Mouse (Mus musculus) limb, embryonic 13.5 days (tissue): ENCODE results near the gene Pim1. TPM values are rescaled to one million over a fixed set of nuclear protein-coding genes. Genes with fewer than 3 reads are reported as not detected.
"Not testable (repeated sequence)": the region's sequence is repeated elsewhere in the genome, so short reads cannot be mapped to it uniquely, and the experiment has no call there.

ENCODE experiments used
- ATAC-seq: fragments of 200-750 bp; cut with Nextera tagmentation; 2 replicates; pipeline ENCODE4 v1.8.0; 2017; ENCODE audit warnings: low read depth, moderate number of reproducible peaks, moderate TSS enrichment; ENCODE audit not compliant: low FRiP score
- H3K27ac ChIP-seq: fragments of 300-500 bp; sonication (generic); 2 replicates; pipeline ENCODE4 v1.5.1; 2015; ENCODE audit warnings: inconsistent platforms, mild to moderate bottlenecking, moderate library complexity
- H3K27me3 ChIP-seq: fragments of 300-500 bp; sonication (generic); 2 replicates; pipeline ENCODE4 v1.6.1; 2015; ENCODE audit warnings: mild to moderate bottlenecking, inconsistent platforms
- H3K36me3 ChIP-seq: fragments of 300-500 bp; sonication (generic); 2 replicates; pipeline ENCODE4 v1.6.1; 2015; ENCODE audit warnings: inconsistent platforms, mild to moderate bottlenecking, moderate library complexity
- H3K4me1 ChIP-seq: fragments of 300-500 bp; sonication (generic); 2 replicates; pipeline ENCODE4 v1.6.1; 2015; ENCODE audit warnings: inconsistent platforms
- H3K4me2 ChIP-seq: fragments of 300-500 bp; sonication (generic); replicated peaks from 2 replicates; pipeline ENCODE4 v1.6.1; 2015; ENCODE audit warnings: inconsistent platforms, mild to moderate bottlenecking, moderate library complexity
- H3K4me3 ChIP-seq: fragments of 300-500 bp; sonication (generic); 2 replicates; pipeline ENCODE4 v1.5.1; 2015; ENCODE audit warnings: moderate library complexity, mild to moderate bottlenecking, inconsistent platforms
- H3K9ac ChIP-seq: fragments of 300-500 bp; sonication (generic); 2 replicates; pipeline ENCODE4 v1.6.1; 2015; ENCODE audit warnings: mild to moderate bottlenecking, inconsistent platforms
- H3K9me3 ChIP-seq: fragments of 300-500 bp; sonication (generic); 2 replicates; pipeline ENCODE4 v1.6.1; 2016; ENCODE audit warnings: inconsistent platforms
- WGBS: fragments of 180-500 bp; shearing (Covaris S2); methylation state at CpG from one replicate; pipeline ENCODE4 v1.1.7; 2015; 5-methylcytosine and 5-hydroxymethylcytosine counted together
- polyA plus RNA-seq: library from polyadenylated mRNA; unstranded; fragments of >200 nt; fragmentation: Nextera tagmentation; extraction: Ambion mirVana; gene quantifications from 2 replicates; pipeline ENCODE4 v1.2.1, GENCODE M21; 2015

The Pim1 gene
- polyA plus RNA-seq, result 18.9 and 22.3 TPM in 2 replicates

DNA sequence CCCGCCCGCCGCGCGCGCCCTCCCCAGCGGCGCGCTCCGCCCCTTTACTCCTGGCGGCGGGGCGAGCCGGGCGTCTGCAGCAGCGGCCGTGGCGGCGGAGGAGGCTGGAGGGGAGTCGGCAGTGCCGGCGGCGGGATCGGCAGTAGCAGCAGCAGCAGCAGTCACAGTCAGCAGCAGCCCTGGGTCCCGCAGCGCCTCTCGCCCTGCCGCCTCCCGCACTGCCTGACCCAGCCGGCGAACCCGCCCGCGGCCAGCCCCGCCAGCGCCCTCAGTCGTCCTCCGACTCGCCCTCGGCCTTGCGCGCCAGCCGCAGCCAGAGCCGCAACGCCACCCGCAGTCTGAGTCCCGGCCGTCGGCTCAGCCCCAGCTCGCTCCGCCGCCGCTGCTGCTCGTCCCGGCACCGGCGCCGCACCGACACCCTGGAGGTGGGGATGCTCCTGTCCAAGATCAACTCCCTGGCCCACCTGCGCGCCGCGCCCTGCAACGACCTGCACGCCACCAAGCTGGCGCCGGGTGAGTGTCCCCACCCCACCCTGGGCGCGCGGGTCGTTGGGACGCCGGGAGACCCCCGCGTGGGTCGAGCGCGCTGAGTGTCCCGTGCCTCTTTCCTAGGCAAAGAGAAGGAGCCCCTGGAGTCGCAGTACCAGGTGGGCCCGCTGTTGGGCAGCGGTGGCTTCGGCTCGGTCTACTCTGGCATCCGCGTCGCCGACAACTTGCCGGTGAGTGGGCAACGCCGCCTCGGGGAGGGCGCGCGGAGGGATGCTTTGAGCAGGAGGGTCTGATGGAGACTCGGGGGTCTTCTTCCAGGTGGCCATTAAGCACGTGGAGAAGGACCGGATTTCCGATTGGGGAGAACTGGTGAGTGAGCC lies at the start of gene Pim1:
Gene Pim1 (plus strand): TSS at position 41 of the 869 bp plus-strand sequence.
- H3K27ac ChIP-seq, result peak within 1 kb of the TSS; percentile 96
- peak; percentile 0 for ATAC-seq
- peak within 1 kb of the TSS; percentile 78 for H3K4me3 ChIP-seq
- H3K9ac ChIP-seq, result peak within 1 kb of the TSS; percentile 93
- peaks cover 18% of the 10 kb centered on the region for H3K36me3 ChIP-seq
- H3K9me3 ChIP-seq, result no peaks in the 10 kb centered on the region
- H3K27me3 ChIP-seq, result no peaks in the 10 kb centered on the region
- 0% methylated on average over 95 of the region's 99 CpGs for WGBS
- H3K4me2 ChIP-seq, result peak within 1 kb of the TSS; percentile 93
- peaks cover 26% of the 10 kb centered on the region for H3K4me1 ChIP-seq

GRCm38 (mm10) chr17:29441562-29441961 lies 49.0 kb upstream of the Pim1 start:
- peaks cover 32% of the 10 kb centered on the region for H3K4me1 ChIP-seq

GRCm38 (mm10) chr17:29442131-29442557 lies 48.4 kb upstream of the Pim1 start:
- no peak overlapping the region for H3K9ac ChIP-seq
- H3K4me2 ChIP-seq, result no peak overlapping the region
- peaks cover 26% of the 10 kb centered on the region for H3K4me1 ChIP-seq
- H3K27me3 ChIP-seq, result no peaks in the 10 kb centered on the region
- no peaks in the 10 kb centered on the region for H3K9me3 ChIP-seq
- 0 out of 2 replicates have a peak overlapping the region, but pooled peaks have one; percentile 15 for H3K27ac ChIP-seq
- H3K36me3 ChIP-seq, result no peaks in the 10 kb centered on the region
- no peak overlapping the region for H3K4me3 ChIP-seq
- 53% methylated on average over 7 of the region's 7 CpGs for WGBS
- no peak for ATAC-seq

More at GRCm38 (mm10) chr17:29441562-29441961, 49.0 kb upstream of the Pim1 start:
- no peak for ATAC-seq
- Histone ChIP-seq H3K9ac (no peak overlapping the region), H3K4me3 (no peak overlapping the region), H3K4me2 (no peak overlapping the region), H3K27me3 (no peaks in the 10 kb centered on the region), H3K9me3 (no peaks in the 10 kb centered on the region), H3K36me3 (no peaks in the 10 kb centered on the region), H3K27ac (no peak overlapping the region)
- WGBS, result 69% methylated on average over 4 of the region's 4 CpGs

DNA sequence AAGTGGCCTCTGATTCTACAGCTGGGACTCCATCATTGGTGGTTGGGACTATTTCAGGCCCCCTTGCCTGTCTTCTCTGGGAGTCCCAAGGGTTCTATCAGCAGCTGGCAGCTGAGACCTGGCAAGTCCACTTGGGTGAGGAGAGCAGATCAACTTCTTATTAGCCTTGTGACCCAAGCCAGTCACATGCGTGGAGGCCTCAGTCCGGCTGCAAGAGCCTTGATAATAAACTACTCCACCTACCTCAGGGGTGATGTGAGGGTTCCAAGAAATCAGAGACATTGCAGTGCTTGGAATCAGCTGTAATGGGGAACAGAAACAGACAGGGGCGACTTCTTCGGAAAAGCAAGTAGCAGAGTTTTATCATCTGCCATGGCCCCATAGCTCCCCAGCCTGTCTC lies 46.8 kb upstream of the Pim1 start:
- ATAC-seq, result no peak
- no peaks in the 10 kb centered on the region for H3K9me3 ChIP-seq
- H3K4me3 ChIP-seq, result no peak overlapping the region
- H3K36me3 ChIP-seq, result no peaks in the 10 kb centered on the region
- H3K4me2 ChIP-seq, result no peak overlapping the region
- WGBS, result 76% methylated on average over 4 of the region's 4 CpGs
- no peak overlapping the region for H3K9ac ChIP-seq
- no peak overlapping the region for H3K27ac ChIP-seq
- no peaks in the 10 kb centered on the region for H3K27me3 ChIP-seq
- H3K4me1 ChIP-seq, result peaks cover 19% of the 10 kb centered on the region

DNA sequence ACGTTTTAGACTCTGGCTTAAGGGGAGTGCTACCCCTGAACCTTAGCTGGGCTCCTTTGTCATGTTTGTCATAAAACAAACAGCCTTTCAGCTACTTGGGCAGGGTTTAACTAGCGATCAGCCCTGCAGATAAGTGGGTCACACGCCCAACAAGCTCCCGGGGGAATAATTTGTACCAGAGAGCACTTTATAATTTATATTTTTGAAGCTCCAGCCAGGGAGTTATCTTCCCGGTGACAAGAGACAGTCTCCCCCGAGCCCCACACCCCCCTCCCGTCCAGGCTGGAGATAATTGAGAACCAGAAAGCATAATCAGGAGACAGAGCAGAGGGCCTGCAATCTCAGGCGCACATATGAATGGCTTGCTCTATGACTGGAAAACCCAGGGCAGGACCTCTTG lies 45.5 kb upstream of the Pim1 start:
- Histone ChIP-seq H3K4me1 (peaks cover 20% of the 10 kb centered on the region), H3K4me2 (no peak overlapping the region), H3K36me3 (no peaks in the 10 kb centered on the region), H3K27ac (no peak overlapping the region), H3K9ac (no peak overlapping the region), H3K27me3 (no peaks in the 10 kb centered on the region), H3K9me3 (no peaks in the 10 kb centered on the region), H3K4me3 (no peak overlapping the region)
- WGBS, result 31% methylated on average over 8 of the region's 8 CpGs
- ATAC-seq, result no peak

DNA sequence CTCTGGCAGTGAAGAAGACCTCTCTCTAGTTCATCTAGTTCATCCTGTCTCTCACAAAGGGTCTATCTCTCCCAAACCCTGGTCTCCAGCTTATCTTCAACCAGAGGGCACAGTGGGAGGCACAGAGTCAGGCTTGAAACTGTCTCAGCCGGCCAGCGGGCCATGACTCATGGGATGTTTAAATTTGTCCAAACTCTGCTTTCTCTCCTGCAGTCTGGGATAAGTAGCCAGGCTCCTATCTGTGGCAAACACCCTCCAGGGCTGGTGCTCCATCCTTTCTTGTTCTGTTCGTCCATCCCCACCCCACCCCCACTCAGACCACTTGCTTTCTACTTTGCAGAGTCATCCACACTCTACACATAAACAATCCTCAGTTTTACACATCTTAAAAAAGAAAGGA lies 43.2 kb upstream of the Pim1 start:
- H3K27me3 ChIP-seq, result no peaks in the 10 kb centered on the region
- H3K4me1 ChIP-seq, result peaks cover 27% of the 10 kb centered on the region
- H3K4me2 ChIP-seq, result no peak overlapping the region
- peaks cover 2% of the 10 kb centered on the region; the same call in 1 of the 2 replicates for H3K9me3 ChIP-seq
- no peak overlapping the region for H3K27ac ChIP-seq
- no peaks in the 10 kb centered on the region for H3K36me3 ChIP-seq
- ATAC-seq, result no peak
- WGBS, result 56% methylated on average over 3 of the region's 3 CpGs
- H3K4me3 ChIP-seq, result no peak overlapping the region
- H3K9ac ChIP-seq, result no peak overlapping the region

- peak overlapping the region; percentile 39; the same call in 1 of the 2 replicates for H3K27ac ChIP-seq
- no peaks in the 10 kb centered on the region for H3K36me3 ChIP-seq
- no peaks in the 10 kb centered on the region for H3K27me3 ChIP-seq
- peaks cover 4% of the 10 kb centered on the region; the same call in 1 of the 2 replicates for H3K9me3 ChIP-seq
- ATAC-seq, result no peak
- WGBS, result 46% methylated on average over 8 of the region's 8 CpGs
- no peak overlapping the region for H3K4me3 ChIP-seq
- H3K9ac ChIP-seq, result no peak overlapping the region
- H3K4me1 ChIP-seq, result peaks cover 27% of the 10 kb centered on the region
- H3K4me2 ChIP-seq, result no peak overlapping the region
These were observed 42.5 kb upstream of the Pim1 start for GRCm38 (mm10) chr17:29448055-29448454.

DNA sequence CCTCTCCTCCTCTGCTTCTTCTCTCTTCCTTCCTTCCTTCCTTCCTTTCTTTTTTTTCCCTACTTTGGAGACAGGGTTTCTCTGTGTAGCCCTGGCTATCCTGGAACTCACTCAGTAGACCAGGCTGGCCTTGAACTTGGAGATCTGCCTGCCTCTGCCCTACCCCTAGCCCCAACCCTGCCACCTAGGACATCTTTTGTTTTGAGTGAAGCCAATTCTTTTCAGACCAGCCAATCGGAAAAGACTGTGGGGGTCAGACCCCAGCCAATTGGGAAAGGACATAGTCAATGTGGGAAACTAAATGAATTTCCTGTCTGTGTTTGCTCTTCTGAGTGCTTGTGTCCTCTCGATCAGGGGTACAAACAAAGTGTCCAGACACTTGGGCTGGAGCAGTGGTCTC lies 42.0 kb upstream of the Pim1 start:
- H3K4me2 ChIP-seq, result no peak overlapping the region
- WGBS, result 70% methylated on average over 2 of the region's 2 CpGs
- H3K4me3 ChIP-seq, result no peak overlapping the region
- no peaks in the 10 kb centered on the region for H3K27me3 ChIP-seq
- no peak for ATAC-seq
- peak overlapping the region; percentile 39; the same call in 1 of the 2 replicates for H3K27ac ChIP-seq
- peaks cover 4% of the 10 kb centered on the region; the same call in 1 of the 2 replicates for H3K9me3 ChIP-seq
- H3K4me1 ChIP-seq, result peaks cover 27% of the 10 kb centered on the region
- H3K36me3 ChIP-seq, result no peaks in the 10 kb centered on the region
- H3K9ac ChIP-seq, result no peak overlapping the region

DNA sequence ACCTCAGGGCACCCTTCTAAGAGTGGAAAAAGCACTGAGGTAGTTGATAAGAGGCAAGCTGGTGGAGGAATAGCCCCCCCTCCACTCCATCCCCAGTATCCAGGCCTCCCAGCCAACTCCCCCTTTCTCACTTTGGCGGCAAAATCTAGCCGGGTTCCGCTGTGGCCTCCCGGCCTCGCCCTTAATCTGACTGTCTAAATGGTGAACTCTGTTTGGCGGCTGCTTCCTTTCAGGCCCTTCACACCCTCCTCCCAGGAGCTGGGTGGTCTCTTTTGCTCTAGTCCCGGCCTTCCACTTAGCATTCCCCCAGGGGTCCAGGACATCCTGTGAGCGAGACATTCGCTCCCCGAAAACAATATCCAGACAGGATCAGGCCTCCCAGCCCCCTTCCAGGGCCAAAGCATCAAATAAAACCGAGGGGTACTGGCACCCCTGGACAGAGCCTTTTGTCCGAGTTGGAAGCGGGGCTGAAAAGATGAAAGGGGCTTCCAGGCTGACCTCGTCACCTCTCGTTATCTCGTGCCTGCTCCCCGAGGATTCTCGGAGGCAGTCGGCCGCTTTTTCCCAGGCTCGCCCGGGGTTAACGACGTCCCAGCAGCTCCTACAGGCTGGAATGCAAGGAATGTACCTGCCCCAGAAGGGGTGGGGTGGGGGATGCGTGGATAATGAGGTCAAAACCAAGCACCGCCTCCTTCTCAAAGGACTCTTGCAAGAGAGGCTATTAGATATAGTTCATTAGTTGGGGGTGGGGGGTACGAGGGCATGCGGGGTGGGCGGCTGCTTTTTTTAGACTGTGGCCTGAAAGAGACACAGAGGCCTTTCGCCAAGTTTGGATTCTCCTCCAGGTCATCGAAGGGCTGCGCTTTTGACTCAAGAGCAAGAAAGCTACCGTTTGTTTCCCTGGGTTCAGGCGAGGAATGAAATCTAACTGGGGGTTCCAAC lies 39.4 kb upstream of the Pim1 start:
- WGBS, result 4% methylated on average over 34 of the region's 34 CpGs
- H3K4me3 ChIP-seq, result peak overlapping the region; percentile 24
- peak overlapping the region; percentile 55 for H3K9ac ChIP-seq
- peaks cover 4% of the 10 kb centered on the region; the same call in 1 of the 2 replicates for H3K9me3 ChIP-seq
- H3K36me3 ChIP-seq, result no peaks in the 10 kb centered on the region
- peak overlapping the region; percentile 80 for H3K27ac ChIP-seq
- H3K4me2 ChIP-seq, result peak overlapping the region; percentile 58
- ATAC-seq, result peak; percentile 80
- H3K27me3 ChIP-seq, result no peaks in the 10 kb centered on the region
- peaks cover 27% of the 10 kb centered on the region for H3K4me1 ChIP-seq

DNA sequence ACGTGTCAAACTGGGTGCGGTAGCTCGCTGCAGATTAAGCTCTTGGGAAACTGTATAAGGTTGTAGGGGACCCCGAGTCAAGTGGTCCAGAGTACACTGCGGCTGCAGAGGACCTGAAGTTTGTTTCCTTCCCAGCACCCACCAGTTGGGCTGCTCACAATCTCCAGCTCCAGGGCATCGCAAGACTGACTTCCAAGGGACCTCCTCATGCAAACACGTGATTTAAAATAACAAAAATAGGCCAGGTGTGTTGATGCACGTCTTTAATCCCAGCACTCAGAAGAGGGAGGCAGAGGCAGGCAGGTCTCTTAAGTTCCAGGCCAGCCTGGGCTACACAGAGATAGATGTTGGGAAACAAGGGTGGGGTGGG lies 38.7 kb upstream of the Pim1 start:
- Histone ChIP-seq H3K27ac (peak overlapping the region; percentile 33; the same call in 1 of the 2 replicates), H3K9ac (no peak overlapping the region; the same call in 1 of the 2 replicates), H3K9me3 (peaks cover 4% of the 10 kb centered on the region; the same call in 1 of the 2 replicates), H3K4me1 (peaks cover 31% of the 10 kb centered on the region), H3K27me3 (no peaks in the 10 kb centered on the region), H3K36me3 (no peaks in the 10 kb centered on the region), H3K4me2 (peak overlapping the region; percentile 58), H3K4me3 (no peak overlapping the region)
- peak; percentile 8; the same call in 1 of the 2 replicates for ATAC-seq
- WGBS, result 35% methylated on average over 8 of the region's 8 CpGs

DNA sequence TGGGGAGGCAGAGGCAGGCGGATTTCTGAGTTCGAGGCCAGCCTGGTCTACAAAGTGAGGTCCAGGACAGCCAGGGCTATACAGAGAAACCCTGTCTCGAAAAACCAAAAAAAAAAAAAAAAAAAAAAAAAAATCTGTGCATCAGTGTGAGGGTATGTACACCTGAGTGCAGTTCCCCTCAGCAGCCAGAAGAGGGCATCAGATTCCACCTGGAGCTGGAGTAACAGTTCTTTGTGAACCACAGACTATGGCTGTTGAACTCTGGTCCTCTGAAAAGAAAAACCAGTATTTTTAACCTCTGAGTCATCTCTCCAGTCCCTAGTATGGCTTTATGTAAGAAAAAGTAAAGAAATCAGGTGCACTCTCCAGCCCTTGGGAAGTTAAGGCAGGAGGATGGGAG lies 36.4 kb upstream of the Pim1 start:
- not testable (repeated sequence) for H3K27me3 ChIP-seq, H3K4me3 ChIP-seq, ATAC-seq, H3K36me3 ChIP-seq, H3K4me2 ChIP-seq, H3K9ac ChIP-seq, H3K27ac ChIP-seq, H3K9me3 ChIP-seq
- WGBS, result 89% methylated on average over 3 of the region's 3 CpGs
- H3K4me1 ChIP-seq, result peaks cover 44% of the 10 kb centered on the region
